Mouse (Mus musculus): ENCODE measurements around the gene Ctag2. TPM values are rescaled to one million over a fixed set of nuclear protein-coding genes. Genes with fewer than 3 reads are reported as not detected.

The Ctag2 gene
- polyA plus RNA-seq (2016; fragmentation: Nextera tagmentation; extraction: Ambion mirVana) = not detected in 2 replicates

- WGBS = 81% methylated on average over 7 of the region's 7 CpGs
- Histone ChIP-seq H3K4me1 (replicated peaks) (no peaks in the 10 kb centered on the region), H3K4me3 (no peak within 1 kb of the TSS), H3K36me3 (no peaks in the 10 kb centered on the region), H3K9ac (no peak within 1 kb of the TSS), H3K27me3 (replicated peaks) (no peaks in the 10 kb centered on the region), H3K27ac (ENCODE audit: poor library complexity, severe bottlenecking) (no peak within 1 kb of the TSS), H3K9me3 (replicated peaks) (peaks cover 7% of the 10 kb centered on the region; the same call in 1 of the 2 replicates), H3K4me2 (no peak within 1 kb of the TSS)
- no peak for ATAC-seq (ENCODE audit: insufficient number of reproducible peaks, low FRiP score)
These were observed at the start of gene Ctag2 for GRCm38 (mm10) chrX:65047344-65047743. Gene Ctag2, plus strand, starts transcription at chrX:65047644.
